Mouse (Mus musculus): ENCODE measurements around the gene Rsph3b. TPM values are rescaled to one million over a fixed set of nuclear protein-coding genes. Genes with fewer than 3 reads are reported as not detected.

Gene Rsph3b
- total and polyA plus RNA-seq, 2 experiments from 2014 or later, result 27.4 to 56.4 TPM

DNA sequence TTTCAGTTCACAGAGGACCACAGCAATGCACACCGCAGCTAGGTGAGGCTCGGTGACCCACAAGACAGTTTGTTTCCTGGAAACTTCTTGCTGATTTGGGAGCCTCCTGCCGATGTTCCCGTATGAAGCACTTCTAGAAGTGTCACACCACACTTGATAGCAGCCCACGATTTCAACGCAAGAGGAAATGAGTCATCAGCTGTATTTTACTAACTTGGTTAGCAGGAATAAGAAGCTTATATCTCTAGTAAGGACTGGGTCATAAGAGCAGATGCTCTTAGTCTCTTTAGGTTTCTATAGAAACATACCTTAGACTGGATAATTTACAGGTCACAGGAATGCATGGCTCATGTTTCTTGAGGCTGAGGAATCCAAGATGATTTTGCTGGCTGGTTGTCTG is 67.2 kb downstream of the Rsph3b start:
- no peaks in the 10 kb centered on the region for H3K36me3 ChIP-seq (ENCODE audit: insufficient read depth, low read length)
- no peaks in the 10 kb centered on the region for H3K27me3 ChIP-seq (ENCODE audit: insufficient read depth, low read length)
- H3K27ac ChIP-seq, result no peak overlapping the region
- H3K4me2 ChIP-seq (ENCODE audit: low read depth, low read length), result no peak overlapping the region
- WGBS, result 89% methylated on average over 6 of the region's 6 CpGs
- ATAC-seq (no peak), DNase-seq (ENCODE audit: low spot score) (no peak)
- no peak for TF ChIP-seq CTCF (IDR thresholded peaks at IDR 0.05; ENCODE audit: low read depth)
- no peaks in the 10 kb centered on the region for H3K4me1 ChIP-seq (ENCODE audit: insufficient read depth, low read length)
- no peak overlapping the region for H3K9ac ChIP-seq (replicated peaks; ENCODE audit: low read length)
- H3K9me3 ChIP-seq (ENCODE audit: low read length), result no peaks in the 10 kb centered on the region
- H3K4me3 ChIP-seq (ENCODE audit: low read length), result no peak overlapping the region

DNA sequence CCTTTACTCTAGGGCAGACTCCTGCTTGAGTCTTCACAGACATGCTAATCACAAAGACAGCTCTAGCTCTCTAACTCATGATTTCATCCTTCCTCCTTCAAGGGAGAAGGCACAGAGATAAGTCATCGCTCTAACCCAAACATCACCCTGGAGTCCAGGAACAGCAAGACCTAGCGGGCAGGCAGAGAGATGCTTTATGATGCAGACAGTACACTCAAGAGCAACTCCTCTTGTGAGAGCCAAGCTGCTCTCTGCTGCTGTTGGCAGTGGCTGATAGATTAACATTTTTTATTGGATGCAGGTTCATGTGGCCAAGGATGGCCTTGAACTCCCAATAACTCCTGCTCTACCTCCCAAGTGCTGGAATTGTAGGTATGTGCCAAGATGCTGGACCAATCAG is 77.1 kb downstream of the Rsph3b start:
- Histone ChIP-seq H3K36me3 (ENCODE audit: insufficient read depth, low read length) (no peaks in the 10 kb centered on the region), H3K4me3 (ENCODE audit: low read length) (no peak overlapping the region), H3K9me3 (ENCODE audit: low read length) (no peaks in the 10 kb centered on the region), H3K9ac (replicated peaks; ENCODE audit: low read length) (no peak overlapping the region), H3K27ac (no peak overlapping the region), H3K4me2 (ENCODE audit: low read depth, low read length) (no peak overlapping the region), H3K4me1 (ENCODE audit: insufficient read depth, low read length) (no peaks in the 10 kb centered on the region), H3K27me3 (ENCODE audit: insufficient read depth, low read length) (no peaks in the 10 kb centered on the region)
- WGBS, result 94% methylated on average over 2 of the region's 2 CpGs
- TF ChIP-seq CTCF (IDR thresholded peaks at IDR 0.05; ENCODE audit: low read depth), result no peak
- DNase-seq (ENCODE audit: low spot score) (no peak), ATAC-seq (no peak)

DNA sequence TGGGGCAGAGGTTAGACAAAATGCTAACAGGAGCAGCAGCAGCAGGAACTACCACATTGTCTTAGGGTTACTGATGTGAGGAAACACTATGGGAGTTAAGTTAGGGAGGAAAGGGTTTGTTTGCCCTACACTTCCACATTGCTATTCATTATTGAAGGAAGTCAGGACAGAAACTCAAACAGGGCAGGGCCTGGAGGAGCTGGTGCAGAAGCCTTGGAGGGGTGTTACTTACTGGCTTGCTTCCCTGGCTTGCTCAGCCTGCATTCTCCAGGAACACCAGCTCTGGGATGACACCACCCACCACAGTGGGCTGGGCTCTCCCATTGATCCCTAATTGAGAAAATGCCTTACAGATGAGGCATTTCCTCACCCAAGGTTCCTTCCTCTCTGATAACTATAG is 79.7 kb downstream of the Rsph3b start:
- DNase-seq (ENCODE audit: low spot score) (no peak), ATAC-seq (no peak)
- Histone ChIP-seq H3K4me1 (ENCODE audit: insufficient read depth, low read length) (no peaks in the 10 kb centered on the region), H3K4me2 (ENCODE audit: low read depth, low read length) (no peak overlapping the region), H3K27ac (no peak overlapping the region), H3K9ac (replicated peaks; ENCODE audit: low read length) (no peak overlapping the region), H3K36me3 (ENCODE audit: insufficient read depth, low read length) (no peaks in the 10 kb centered on the region), H3K4me3 (ENCODE audit: low read length) (no peak overlapping the region), H3K27me3 (ENCODE audit: insufficient read depth, low read length) (no peaks in the 10 kb centered on the region), H3K9me3 (ENCODE audit: low read length) (no peaks in the 10 kb centered on the region)
- TF ChIP-seq CTCF (IDR thresholded peaks at IDR 0.05; ENCODE audit: low read depth), result no peak

- no peak overlapping the region for H3K27ac ChIP-seq
- H3K4me3 ChIP-seq (ENCODE audit: low read length), result no peak overlapping the region
- no peak for ATAC-seq
- no peaks in the 10 kb centered on the region for H3K27me3 ChIP-seq (ENCODE audit: insufficient read depth, low read length)
- H3K9me3 ChIP-seq (ENCODE audit: low read length), result no peaks in the 10 kb centered on the region
- no peak for DNase-seq (ENCODE audit: low spot score)
- H3K4me2 ChIP-seq (ENCODE audit: low read depth, low read length), result no peak overlapping the region
- WGBS, result 25% methylated on average over 7 of the region's 7 CpGs
- no peaks in the 10 kb centered on the region for H3K36me3 ChIP-seq (ENCODE audit: insufficient read depth, low read length)
- TF ChIP-seq CTCF (IDR thresholded peaks at IDR 0.05; ENCODE audit: low read depth), result no peak
- H3K9ac ChIP-seq (replicated peaks; ENCODE audit: low read length), result 0 out of 2 replicates have a peak overlapping the region, but pooled peaks have one; percentile 0
- H3K4me1 ChIP-seq (ENCODE audit: insufficient read depth, low read length), result no peaks in the 10 kb centered on the region
Observed at GRCm38 (mm10) chr17:6867740-6868139, 80.7 kb downstream of the Rsph3b start.

DNA sequence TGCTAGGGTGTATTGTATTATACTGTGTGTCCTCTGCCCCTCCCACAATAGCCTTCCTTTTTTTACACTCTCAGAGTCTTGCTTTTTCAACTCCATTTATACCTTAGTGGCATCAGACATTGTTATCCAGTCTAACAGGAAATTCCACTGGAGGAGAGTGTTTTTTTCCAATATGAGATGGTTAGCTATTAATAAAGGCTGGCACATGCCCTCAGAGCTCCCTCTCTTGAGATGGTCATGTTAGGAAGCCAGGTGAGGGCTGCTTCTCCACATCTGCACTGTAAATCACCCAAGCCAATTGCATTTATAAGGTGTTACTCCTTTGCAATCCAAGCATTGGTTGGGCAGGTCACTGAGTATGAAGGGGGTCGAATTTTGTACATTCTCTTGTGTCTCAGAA is 81.9 kb downstream of the Rsph3b start:
- no peaks in the 10 kb centered on the region for H3K27me3 ChIP-seq (ENCODE audit: insufficient read depth, low read length)
- 74% methylated on average over 1 of the region's 1 CpGs for WGBS
- ATAC-seq, result no peak
- TF ChIP-seq CTCF (IDR thresholded peaks at IDR 0.05; ENCODE audit: low read depth), result no peak
- H3K27ac ChIP-seq, result no peak overlapping the region
- no peak overlapping the region for H3K4me2 ChIP-seq (ENCODE audit: low read depth, low read length)
- no peak overlapping the region for H3K4me3 ChIP-seq (ENCODE audit: low read length)
- H3K36me3 ChIP-seq (ENCODE audit: insufficient read depth, low read length), result no peaks in the 10 kb centered on the region
- H3K4me1 ChIP-seq (ENCODE audit: insufficient read depth, low read length), result 0 out of 2 replicates have a peak, but pooled peaks cover under 1% of the 10 kb centered on the region
- no peak overlapping the region for H3K9ac ChIP-seq (replicated peaks; ENCODE audit: low read length)
- H3K9me3 ChIP-seq (ENCODE audit: low read length), result no peaks in the 10 kb centered on the region
- no peak for DNase-seq (ENCODE audit: low spot score)

- TF ChIP-seq CTCF (IDR thresholded peaks at IDR 0.05; ENCODE audit: low read depth), result no peak
- 58% methylated on average over 5 of the region's 5 CpGs for WGBS
- no peaks in the 10 kb centered on the region for H3K27me3 ChIP-seq (ENCODE audit: insufficient read depth, low read length)
- no peaks in the 10 kb centered on the region for H3K9me3 ChIP-seq (ENCODE audit: low read length)
- no peak overlapping the region for H3K9ac ChIP-seq (replicated peaks; ENCODE audit: low read length)
- no peak for ATAC-seq
- H3K36me3 ChIP-seq (ENCODE audit: insufficient read depth, low read length), result no peaks in the 10 kb centered on the region
- no peak for DNase-seq (ENCODE audit: low spot score)
- H3K27ac ChIP-seq, result no peak overlapping the region
- peaks cover 11% of the 10 kb centered on the region; the same call in 1 of the 2 replicates for H3K4me1 ChIP-seq (ENCODE audit: insufficient read depth, low read length)
- no peak overlapping the region for H3K4me2 ChIP-seq (ENCODE audit: low read depth, low read length)
- no peak overlapping the region for H3K4me3 ChIP-seq (ENCODE audit: low read length)
Observed at GRCm38 (mm10) chr17:6865580-6865979, 82.9 kb downstream of the Rsph3b start.

GRCm38 (mm10) chr17:6864869-6865268 is 83.6 kb downstream of the Rsph3b start:
- no peak overlapping the region for H3K4me3 ChIP-seq (ENCODE audit: low read length)
- DNase-seq (ENCODE audit: low spot score), result no peak
- H3K4me1 ChIP-seq (ENCODE audit: insufficient read depth, low read length), result peaks cover 14% of the 10 kb centered on the region; the same call in 1 of the 2 replicates
- no peaks in the 10 kb centered on the region for H3K36me3 ChIP-seq (ENCODE audit: insufficient read depth, low read length)
- TF ChIP-seq CTCF (IDR thresholded peaks at IDR 0.05; ENCODE audit: low read depth), result no peak
- H3K27me3 ChIP-seq (ENCODE audit: insufficient read depth, low read length), result no peaks in the 10 kb centered on the region
- no peak overlapping the region for H3K9ac ChIP-seq (replicated peaks; ENCODE audit: low read length)
- H3K9me3 ChIP-seq (ENCODE audit: low read length), result no peaks in the 10 kb centered on the region
- WGBS, result 25% methylated on average over 13 of the region's 13 CpGs
- no peak overlapping the region for H3K27ac ChIP-seq
- no peak for ATAC-seq
- H3K4me2 ChIP-seq (ENCODE audit: low read depth, low read length), result no peak overlapping the region
